Mouse (Mus musculus) left cerebral cortex, postnatal 36 days (tissue): ENCODE results near the gene Mycs. TPM values are rescaled to one million over a fixed set of nuclear protein-coding genes. Genes with fewer than 3 reads are reported as not detected.

ENCODE experiments used
- DNase-seq, 2 experiments: peaks; one replicate each; pipeline ENCODE4 v3.0.0; 2021 to 2022; ENCODE audit warnings: low spot score in 2 of 2, mixed read lengths in 1 of 2
- intact Hi-C: fragments of 180-260 bp; cut with DNase I; formaldehyde crosslinking; loops from one replicate; pipeline ENCODE4 v1.15.1; 2025
- total RNA-seq, 2 experiments: library from RNA; stranded (reverse); gene quantifications; 2 replicates each; pipeline ENCODE4 v1.2.3; 2021

The Mycs gene
- not detected for total RNA-seq

- DNase-seq, result no peak
- intact Hi-C loops, result no loop called here
Measured at GRCm38 (mm10) chrX:5469165-5469564, at the start of gene Mycs. Gene Mycs, minus strand, starts transcription at chrX:5469265.

GRCm38 (mm10) chrX:5468022-5468421 lies 1.0 kb downstream of the Mycs start:
- intact Hi-C loops, result no loop called here
- DNase-seq, result peak; percentile 4

Other genes starting within 250 kb of the Mycs start
- gene Btbd35f7, start 199.8 kb upstream of the Mycs start, total RNA-seq, result not detected